Mouse (Mus musculus): Measurements from ENCODE around the gene Tmc4. TPM values are rescaled to one million over a fixed set of nuclear protein-coding genes. Genes with fewer than 3 reads are reported as not detected.
"Not testable (repeated sequence)": the region's sequence is repeated elsewhere in the genome, so short reads cannot be mapped to it uniquely, and the experiment has no call there.

The Tmc4 gene
- 3.3 and 4.1 TPM in 2 replicates for polyA plus RNA-seq (2016; fragmentation: Nextera tagmentation; extraction: Ambion mirVana)

DNA sequence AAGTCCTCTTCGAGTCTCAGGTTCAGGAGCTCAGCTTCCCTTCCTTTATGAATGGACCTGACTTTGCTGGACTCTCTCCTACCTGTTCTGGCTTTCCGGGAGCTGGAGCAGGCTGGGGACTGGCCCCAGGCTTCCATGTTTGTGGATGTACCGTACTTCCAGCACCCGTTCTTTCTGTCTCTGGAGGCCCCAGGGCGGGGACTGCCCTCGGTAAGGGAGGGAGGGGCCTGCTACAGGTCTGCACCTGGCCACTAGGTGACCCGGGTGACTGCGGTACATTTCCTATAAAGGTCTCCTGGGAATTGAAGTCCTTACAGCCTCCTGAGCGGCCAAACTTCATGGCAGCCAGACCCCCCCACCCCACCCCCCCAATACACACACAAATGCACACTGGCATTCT lies at the start of gene Tmc4:
TSS of gene Tmc4 (minus strand) at position 212 of the 400 bp plus-strand sequence.
- WGBS = 51% methylated on average over 9 of the region's 9 CpGs

GRCm38 (mm10) chr7:3725459-3725858 lies 48.1 kb upstream of the Tmc4 start:
- H3K27me3 ChIP-seq (ENCODE audit: poor library complexity, severe bottlenecking); H3K4me3 ChIP-seq; DNase-seq (ENCODE audit: extremely low spot score, low spot score); H3K27ac ChIP-seq; H3K4me1 ChIP-seq; H3K36me3 ChIP-seq (replicated peaks); H3K9me3 ChIP-seq: not testable (repeated sequence)

More for the DNA sequence above, at the start of gene Tmc4:
- Histone ChIP-seq H3K4me1 (no peaks in the 10 kb centered on the region), H3K36me3 (replicated peaks) (peaks cover 21% of the 10 kb centered on the region), H3K9me3 (no peaks in the 10 kb centered on the region), H3K27ac (no peak within 1 kb of the TSS), H3K4me3 (no peak within 1 kb of the TSS), H3K27me3 (ENCODE audit: poor library complexity, severe bottlenecking) (no peaks in the 10 kb centered on the region)
- DNase-seq (ENCODE audit: extremely low spot score, low spot score) = no peak

DNA sequence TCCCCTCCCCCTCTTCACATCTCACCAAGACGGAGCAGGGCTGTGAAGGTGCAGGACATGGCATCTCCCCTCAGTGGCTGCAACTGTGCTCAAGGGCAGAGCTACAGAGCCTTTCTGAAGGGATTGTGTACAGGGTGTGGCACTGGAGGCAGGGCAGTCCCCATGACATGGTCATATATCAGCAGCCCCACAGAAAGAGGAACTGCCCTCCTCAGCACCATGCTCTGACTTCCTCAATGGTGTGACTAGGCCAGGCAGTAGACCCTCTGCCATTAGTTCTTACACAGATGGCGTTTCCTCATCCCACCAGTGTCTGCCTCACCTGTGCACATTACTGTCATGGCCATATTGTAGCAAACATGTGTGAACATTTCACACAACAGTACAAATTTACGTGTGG lies 42.9 kb upstream of the Tmc4 start, which contains the start of gene Pirb:
TSS of gene Pirb (minus strand) at position 124 of the 400 bp plus-strand sequence.
- WGBS = 70% methylated on average over 1 of the region's 3 CpGs
- H3K27ac ChIP-seq; H3K36me3 ChIP-seq (replicated peaks); H3K4me1 ChIP-seq; H3K27me3 ChIP-seq (ENCODE audit: poor library complexity, severe bottlenecking); H3K4me3 ChIP-seq; DNase-seq (ENCODE audit: extremely low spot score, low spot score); H3K9me3 ChIP-seq: not testable (repeated sequence)

- Histone ChIP-seq H3K27ac (no peak overlapping the region), H3K36me3 (replicated peaks) (no peaks in the 10 kb centered on the region), H3K4me3 (no peak overlapping the region), H3K9me3 (no peaks in the 10 kb centered on the region), H3K4me1 (no peaks in the 10 kb centered on the region), H3K27me3 (ENCODE audit: poor library complexity, severe bottlenecking) (no peaks in the 10 kb centered on the region)
- DNase-seq (ENCODE audit: extremely low spot score, low spot score) = no peak
- 68% methylated on average over 1 of the region's 1 CpGs for WGBS
Observed at GRCm38 (mm10) chr7:3715249-3715648, 37.9 kb upstream of the Tmc4 start.

- WGBS = 52% methylated on average over 5 of the region's 5 CpGs
- peaks cover 8% of the 10 kb centered on the region for H3K36me3 ChIP-seq (replicated peaks)
- H3K9me3 ChIP-seq = no peaks in the 10 kb centered on the region
- DNase-seq (ENCODE audit: extremely low spot score, low spot score) = no peak
- no peaks in the 10 kb centered on the region for H3K27me3 ChIP-seq (ENCODE audit: poor library complexity, severe bottlenecking)
- H3K4me1 ChIP-seq = no peaks in the 10 kb centered on the region
- H3K27ac ChIP-seq = no peak overlapping the region
- H3K4me3 ChIP-seq = no peak overlapping the region
Observed at GRCm38 (mm10) chr7:3712264-3712942, 35.0 kb upstream of the Tmc4 start.

GRCm38 (mm10) chr7:3709000-3709399 lies 31.6 kb upstream of the Tmc4 start:
- 78% methylated on average over 1 of the region's 1 CpGs for WGBS
- peaks cover 18% of the 10 kb centered on the region for H3K4me1 ChIP-seq

GRCm38 (mm10) chr7:3708447-3708980 lies 31.2 kb upstream of the Tmc4 start:
- Histone ChIP-seq H3K4me1 (peaks cover 19% of the 10 kb centered on the region), H3K36me3 (replicated peaks) (peaks cover 39% of the 10 kb centered on the region)
- H3K4me3 ChIP-seq; H3K27ac ChIP-seq; H3K27me3 ChIP-seq (ENCODE audit: poor library complexity, severe bottlenecking); H3K9me3 ChIP-seq; DNase-seq (ENCODE audit: extremely low spot score, low spot score): not testable (repeated sequence)
- WGBS = 41% methylated on average over 5 of the region's 5 CpGs

More at GRCm38 (mm10) chr7:3709000-3709399, 31.6 kb upstream of the Tmc4 start:
- Histone ChIP-seq H3K36me3 (replicated peaks) (peaks cover 39% of the 10 kb centered on the region), H3K27me3 (ENCODE audit: poor library complexity, severe bottlenecking) (no peaks in the 10 kb centered on the region), H3K4me3 (no peak overlapping the region), H3K27ac (no peak overlapping the region), H3K9me3 (no peaks in the 10 kb centered on the region)
- no peak for DNase-seq (ENCODE audit: extremely low spot score, low spot score)

DNA sequence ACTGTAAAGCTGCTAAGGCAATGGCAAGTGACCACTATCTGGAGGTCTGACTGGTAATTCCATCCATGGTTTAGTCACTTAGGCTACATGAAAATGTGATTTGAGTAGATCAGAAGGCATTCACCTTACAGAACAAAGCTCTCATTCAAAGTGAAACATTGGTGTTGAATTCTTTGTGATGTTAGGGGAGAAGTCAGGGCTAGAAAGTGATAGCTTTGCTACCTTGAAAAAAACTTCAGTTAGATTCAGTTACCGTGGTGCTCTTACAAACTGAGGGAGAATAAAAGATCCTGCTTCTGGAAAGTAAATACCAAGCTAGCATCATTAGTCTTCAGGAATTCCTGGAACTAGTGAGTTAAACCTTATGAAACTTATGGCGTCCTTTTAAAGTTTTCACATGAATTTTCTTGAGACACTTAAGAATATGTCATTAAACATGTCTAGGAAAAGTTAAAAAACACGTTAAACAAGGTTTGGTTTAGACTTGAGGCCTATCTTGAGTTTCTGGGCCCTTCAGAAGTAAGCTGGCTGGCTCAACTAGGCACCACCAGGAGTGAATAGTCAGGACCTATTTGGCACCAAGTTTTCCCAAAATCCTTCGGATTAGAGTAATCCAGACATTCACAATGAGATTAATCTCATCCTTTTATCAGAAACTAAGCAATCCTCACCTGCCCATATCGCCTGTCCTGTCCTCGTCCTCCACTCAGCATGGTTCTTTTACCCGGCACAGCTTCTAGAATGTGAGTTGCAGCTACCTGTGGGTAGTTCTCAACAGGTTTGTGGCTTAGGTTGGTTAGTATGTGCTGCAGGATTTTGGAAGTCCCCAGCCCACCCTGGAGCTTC lies 30.4 kb upstream of the Tmc4 start:
- peaks cover 39% of the 10 kb centered on the region for H3K36me3 ChIP-seq (replicated peaks)
- H3K27me3 ChIP-seq (ENCODE audit: poor library complexity, severe bottlenecking) = no peaks in the 10 kb centered on the region
- WGBS = 15% methylated on average over 7 of the region's 7 CpGs
- no peaks in the 10 kb centered on the region for H3K9me3 ChIP-seq
- H3K4me1 ChIP-seq = peaks cover 26% of the 10 kb centered on the region
- no peak overlapping the region for H3K27ac ChIP-seq
- H3K4me3 ChIP-seq = no peak overlapping the region
- DNase-seq (ENCODE audit: extremely low spot score, low spot score) = peak; percentile 41

- H3K4me3 ChIP-seq = peak overlapping the region; percentile 85
- H3K36me3 ChIP-seq (replicated peaks) = peaks cover 40% of the 10 kb centered on the region
- no peaks in the 10 kb centered on the region for H3K9me3 ChIP-seq
- WGBS = 68% methylated on average over 4 of the region's 4 CpGs
- H3K4me1 ChIP-seq = peaks cover 26% of the 10 kb centered on the region
- no peak overlapping the region for H3K27ac ChIP-seq
- DNase-seq (ENCODE audit: extremely low spot score, low spot score) = no peak
- no peaks in the 10 kb centered on the region for H3K27me3 ChIP-seq (ENCODE audit: poor library complexity, severe bottlenecking)
Observed at GRCm38 (mm10) chr7:3707027-3707426, 29.7 kb upstream of the Tmc4 start.

DNA sequence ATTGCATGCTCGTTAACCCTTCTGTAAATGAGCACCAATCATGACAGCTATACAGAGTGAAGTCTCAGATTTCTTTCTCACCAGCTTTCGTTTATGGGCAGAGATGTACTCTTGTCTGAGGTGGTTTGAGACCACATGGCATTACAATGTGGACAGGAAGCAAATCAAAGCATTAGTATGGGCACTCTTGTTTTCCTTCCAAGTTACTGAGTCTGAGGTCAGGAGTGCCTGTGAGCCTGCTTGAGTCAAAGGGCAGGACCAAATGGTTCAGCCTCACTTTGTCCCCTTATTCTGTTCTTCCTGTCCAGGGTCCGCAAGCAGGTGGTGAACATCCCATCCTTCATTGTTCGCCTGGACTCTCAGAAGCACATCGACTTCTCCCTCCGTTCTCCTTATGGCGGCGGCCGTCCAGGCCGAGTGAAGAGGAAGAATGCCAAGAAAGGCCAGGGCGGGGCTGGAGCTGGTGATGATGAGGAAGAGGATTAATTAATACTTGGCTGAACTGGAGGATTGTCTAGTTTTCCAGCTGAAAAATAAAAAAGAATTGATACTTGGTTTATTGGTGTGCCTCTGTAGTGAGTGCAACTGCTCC lies 29.1 kb upstream of the Tmc4 start:
- no peak for DNase-seq (ENCODE audit: extremely low spot score, low spot score)

DNA sequence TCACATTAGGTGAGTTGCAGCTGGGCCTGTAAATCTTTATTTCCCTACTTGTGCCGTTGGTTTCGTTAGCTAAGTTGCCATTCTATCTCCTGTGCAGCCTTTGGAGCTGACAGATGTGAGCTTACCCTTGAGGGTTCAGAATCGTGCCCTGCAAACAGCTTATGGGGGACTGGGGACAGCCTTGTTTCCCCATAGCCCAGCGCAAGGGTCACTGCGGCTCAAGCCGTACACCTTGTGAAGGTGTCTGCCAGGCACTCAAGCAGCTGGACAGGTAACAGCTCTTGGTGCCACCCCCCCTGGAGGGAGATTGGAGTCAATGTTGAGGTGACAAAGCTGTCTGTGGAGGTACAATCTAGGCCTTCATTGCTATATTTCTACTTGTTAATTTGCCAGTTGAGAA lies 28.6 kb upstream of the Tmc4 start:
- H3K27me3 ChIP-seq (ENCODE audit: poor library complexity, severe bottlenecking) = no peaks in the 10 kb centered on the region
- DNase-seq (ENCODE audit: extremely low spot score, low spot score) = no peak
- peaks cover 26% of the 10 kb centered on the region for H3K4me1 ChIP-seq
- WGBS = 46% methylated on average over 6 of the region's 6 CpGs
- no peaks in the 10 kb centered on the region for H3K9me3 ChIP-seq
- H3K36me3 ChIP-seq (replicated peaks) = peaks cover 51% of the 10 kb centered on the region
- peak overlapping the region; percentile 85 for H3K4me3 ChIP-seq
- H3K27ac ChIP-seq = peak overlapping the region; percentile 96

More for the DNA sequence above, 29.1 kb upstream of the Tmc4 start:
- H3K4me1 ChIP-seq = peaks cover 26% of the 10 kb centered on the region
- peak overlapping the region; percentile 96 for H3K27ac ChIP-seq
- 66% methylated on average over 11 of the region's 11 CpGs for WGBS
- no peaks in the 10 kb centered on the region for H3K27me3 ChIP-seq (ENCODE audit: poor library complexity, severe bottlenecking)
- H3K4me3 ChIP-seq = peak overlapping the region; percentile 85
- peaks cover 45% of the 10 kb centered on the region for H3K36me3 ChIP-seq (replicated peaks)
- H3K9me3 ChIP-seq = no peaks in the 10 kb centered on the region

GRCm38 (mm10) chr7:3705461-3705860 lies 28.1 kb upstream of the Tmc4 start:
- DNase-seq (ENCODE audit: extremely low spot score, low spot score); H3K9me3 ChIP-seq; H3K27me3 ChIP-seq (ENCODE audit: poor library complexity, severe bottlenecking): not testable (repeated sequence)
- 10% methylated on average over 7 of the region's 7 CpGs for WGBS
- peak overlapping the region; percentile 85 for H3K4me3 ChIP-seq
- peaks cover 26% of the 10 kb centered on the region for H3K4me1 ChIP-seq
- H3K27ac ChIP-seq = peak overlapping the region; percentile 96
- H3K36me3 ChIP-seq (replicated peaks) = peaks cover 55% of the 10 kb centered on the region

All from forebrain, embryonic 10.5 days (tissue).